Mouse (Mus musculus) embryonic facial prominence, embryonic 13.5 days (tissue): ENCODE measurements around the gene Pde4d. TPM values are rescaled to one million over a fixed set of nuclear protein-coding genes. Genes with fewer than 3 reads are reported as not detected.

ENCODE experiments used
- ATAC-seq: fragments of 200-750 bp; cut with Nextera tagmentation; 2 replicates; pipeline ENCODE4 v1.8.0; 2017; ENCODE audit warnings: low read depth; ENCODE audit not compliant: insufficient number of reproducible peaks, insufficient read depth, low FRiP score, low TSS enrichment
- H3K27ac ChIP-seq: fragments of 300-500 bp; sonication (generic); 2 replicates; pipeline ENCODE4 v1.5.1; 2015; ENCODE audit warnings: moderate library complexity, mild to moderate bottlenecking, inconsistent platforms
- H3K27me3 ChIP-seq: fragments of 300-500 bp; sonication (generic); 2 replicates; pipeline ENCODE4 v1.6.1; 2015; ENCODE audit warnings: mild to moderate bottlenecking, inconsistent platforms
- H3K36me3 ChIP-seq: fragments of 300-500 bp; sonication (generic); 2 replicates; pipeline ENCODE4 v1.6.1; 2015; ENCODE audit warnings: mild to moderate bottlenecking, inconsistent platforms
- H3K4me1 ChIP-seq: fragments of 300-500 bp; sonication (generic); 2 replicates; pipeline ENCODE4 v1.6.1; 2015; ENCODE audit warnings: inconsistent platforms
- H3K4me2 ChIP-seq: fragments of 300-500 bp; sonication (generic); 2 replicates; pipeline ENCODE4 v1.6.1; 2015; ENCODE audit warnings: moderate library complexity, mild to moderate bottlenecking, inconsistent platforms
- H3K4me3 ChIP-seq: fragments of 300-500 bp; sonication (generic); 2 replicates; pipeline ENCODE4 v1.5.1; 2015; ENCODE audit warnings: mild to moderate bottlenecking, inconsistent platforms
- H3K9ac ChIP-seq: fragments of 300-500 bp; sonication (generic); 2 replicates; pipeline ENCODE4 v1.6.1; 2015; ENCODE audit warnings: mild to moderate bottlenecking, inconsistent platforms
- H3K9me3 ChIP-seq: fragments of 300-500 bp; sonication (generic); 2 replicates; pipeline ENCODE4 v1.6.1; 2016; ENCODE audit warnings: inconsistent platforms
- WGBS: fragments of 180-500 bp; shearing (Covaris S2); methylation state at CpG from one replicate; pipeline ENCODE4 v1.1.7; 2015; ENCODE audit warnings: mixed read lengths; 5-methylcytosine and 5-hydroxymethylcytosine counted together
- polyA plus RNA-seq: library from polyadenylated mRNA; unstranded; fragments of >200 nt; fragmentation: Nextera tagmentation; extraction: Ambion mirVana; gene quantifications from 2 replicates; pipeline ENCODE4 v1.2.1, GENCODE M21; 2015

Gene Pde4d
- polyA plus RNA-seq, 1 experiment from 2014 or later, result 22.9 TPM

GRCm38 (mm10) chr13:109759201-109759600, 1309.5 kb downstream of the Pde4d start:
- H3K36me3 ChIP-seq, result no peaks in the 10 kb centered on the region
- WGBS, result 40% methylated on average over 5 of the region's 5 CpGs
- no peaks in the 10 kb centered on the region for H3K27me3 ChIP-seq
- no peak overlapping the region for H3K4me3 ChIP-seq
- H3K27ac ChIP-seq, result no peak overlapping the region
- no peak overlapping the region for H3K9ac ChIP-seq
- no peaks in the 10 kb centered on the region for H3K9me3 ChIP-seq
- no peak for ATAC-seq
- no peaks in the 10 kb centered on the region for H3K4me1 ChIP-seq
- no peak overlapping the region for H3K4me2 ChIP-seq

GRCm38 (mm10) chr13:109761081-109761480, 1311.3 kb downstream of the Pde4d start:
- H3K4me1 ChIP-seq, result no peaks in the 10 kb centered on the region
- H3K9me3 ChIP-seq, result no peaks in the 10 kb centered on the region
- H3K9ac ChIP-seq, result no peak overlapping the region
- 76% methylated on average over 13 of the region's 13 CpGs for WGBS
- H3K36me3 ChIP-seq, result no peaks in the 10 kb centered on the region
- no peak for ATAC-seq
- H3K4me3 ChIP-seq, result no peak overlapping the region
- no peaks in the 10 kb centered on the region for H3K27me3 ChIP-seq
- no peak overlapping the region for H3K27ac ChIP-seq
- H3K4me2 ChIP-seq, result no peak overlapping the region

- H3K4me1 ChIP-seq, result peaks cover 13% of the 10 kb centered on the region; the same call in 1 of the 2 replicates
- no peak overlapping the region for H3K4me2 ChIP-seq
- no peak for ATAC-seq
- no peaks in the 10 kb centered on the region for H3K27me3 ChIP-seq
- WGBS, result 49% methylated on average over 7 of the region's 7 CpGs
- H3K4me3 ChIP-seq, result no peak overlapping the region
- H3K27ac ChIP-seq, result no peak overlapping the region
- H3K36me3 ChIP-seq, result 0 out of 2 replicates have a peak, but pooled peaks cover 3% of the 10 kb centered on the region
- no peaks in the 10 kb centered on the region for H3K9me3 ChIP-seq
- no peak overlapping the region for H3K9ac ChIP-seq
Measured at GRCm38 (mm10) chr13:109774791-109775190, 1325.0 kb downstream of the Pde4d start.

GRCm38 (mm10) chr13:109775197-109775596, 1325.4 kb downstream of the Pde4d start:
- H3K4me3 ChIP-seq, result no peak overlapping the region
- H3K36me3 ChIP-seq, result no peaks in the 10 kb centered on the region
- ATAC-seq, result no peak
- WGBS, result 21% methylated on average over 5 of the region's 5 CpGs
- H3K27ac ChIP-seq, result no peak overlapping the region
- H3K9me3 ChIP-seq, result no peaks in the 10 kb centered on the region
- no peak overlapping the region for H3K9ac ChIP-seq
- no peaks in the 10 kb centered on the region for H3K27me3 ChIP-seq
- H3K4me2 ChIP-seq, result no peak overlapping the region
- H3K4me1 ChIP-seq, result peaks cover 13% of the 10 kb centered on the region; the same call in 1 of the 2 replicates

- H3K27me3 ChIP-seq, result no peaks in the 10 kb centered on the region
- peak overlapping the region; percentile 25 for H3K4me3 ChIP-seq
- H3K9me3 ChIP-seq, result no peaks in the 10 kb centered on the region
- peak overlapping the region; percentile 62 for H3K4me2 ChIP-seq
- H3K36me3 ChIP-seq, result no peaks in the 10 kb centered on the region
- 0 out of 2 replicates have a peak, but pooled peaks have one; percentile 85 for ATAC-seq
- no peak overlapping the region for H3K27ac ChIP-seq
- peaks cover 13% of the 10 kb centered on the region; the same call in 1 of the 2 replicates for H3K4me1 ChIP-seq
- H3K9ac ChIP-seq, result peak overlapping the region; percentile 63
- WGBS, result 1% methylated on average over 11 of the region's 11 CpGs
Measured at GRCm38 (mm10) chr13:109776116-109776515, 1326.4 kb downstream of the Pde4d start.

- peaks cover 13% of the 10 kb centered on the region; the same call in 1 of the 2 replicates for H3K4me1 ChIP-seq
- H3K9me3 ChIP-seq, result no peaks in the 10 kb centered on the region
- ATAC-seq, result no peak
- H3K36me3 ChIP-seq, result no peaks in the 10 kb centered on the region
- H3K27me3 ChIP-seq, result no peaks in the 10 kb centered on the region
- 20% methylated on average over 3 of the region's 3 CpGs for WGBS
- H3K4me3 ChIP-seq, result no peak overlapping the region
- H3K27ac ChIP-seq, result no peak overlapping the region
- H3K9ac ChIP-seq, result no peak overlapping the region
- H3K4me2 ChIP-seq, result no peak overlapping the region
Measured at GRCm38 (mm10) chr13:109776995-109777394, 1327.2 kb downstream of the Pde4d start.

- 80% methylated on average over 5 of the region's 5 CpGs for WGBS
- Histone ChIP-seq H3K27ac (no peak overlapping the region), H3K36me3 (no peaks in the 10 kb centered on the region), H3K4me1 (peaks cover 13% of the 10 kb centered on the region; the same call in 1 of the 2 replicates), H3K9me3 (no peaks in the 10 kb centered on the region), H3K9ac (no peak overlapping the region), H3K27me3 (no peaks in the 10 kb centered on the region), H3K4me3 (no peak overlapping the region), H3K4me2 (no peak overlapping the region)
- no peak for ATAC-seq
Measured at GRCm38 (mm10) chr13:109777441-109777840, 1327.7 kb downstream of the Pde4d start.

- H3K9me3 ChIP-seq, result no peaks in the 10 kb centered on the region
- H3K4me3 ChIP-seq, result no peak overlapping the region
- ATAC-seq, result no peak
- no peak overlapping the region for H3K4me2 ChIP-seq
- H3K27ac ChIP-seq, result no peak overlapping the region
- peaks cover 13% of the 10 kb centered on the region; the same call in 1 of the 2 replicates for H3K4me1 ChIP-seq
- H3K36me3 ChIP-seq, result no peaks in the 10 kb centered on the region
- H3K9ac ChIP-seq, result no peak overlapping the region
- WGBS, result 42% methylated on average over 9 of the region's 9 CpGs
- H3K27me3 ChIP-seq, result no peaks in the 10 kb centered on the region
Measured at GRCm38 (mm10) chr13:109778297-109778835, 1328.6 kb downstream of the Pde4d start.

- no peaks in the 10 kb centered on the region for H3K27me3 ChIP-seq
- H3K4me2 ChIP-seq, result no peak overlapping the region
- H3K9me3 ChIP-seq, result no peaks in the 10 kb centered on the region
- 84% methylated on average over 1 of the region's 1 CpGs for WGBS
- peaks cover 8% of the 10 kb centered on the region; the same call in 1 of the 2 replicates for H3K4me1 ChIP-seq
- no peak for ATAC-seq
- H3K4me3 ChIP-seq, result no peak overlapping the region
- no peaks in the 10 kb centered on the region for H3K36me3 ChIP-seq
- no peak overlapping the region for H3K9ac ChIP-seq
- no peak overlapping the region for H3K27ac ChIP-seq
Measured at GRCm38 (mm10) chr13:109781466-109781865, 1331.7 kb downstream of the Pde4d start.

- peaks cover 18% of the 10 kb centered on the region for H3K4me1 ChIP-seq
- no peak overlapping the region for H3K27ac ChIP-seq
- H3K9me3 ChIP-seq, result no peaks in the 10 kb centered on the region
- H3K4me3 ChIP-seq, result no peak overlapping the region
- 86% methylated on average over 4 of the region's 4 CpGs for WGBS
- H3K4me2 ChIP-seq, result no peak overlapping the region
- no peaks in the 10 kb centered on the region for H3K36me3 ChIP-seq
- H3K27me3 ChIP-seq, result no peaks in the 10 kb centered on the region
- H3K9ac ChIP-seq, result no peak overlapping the region
- ATAC-seq, result no peak
Measured at GRCm38 (mm10) chr13:109788604-109789003, 1338.9 kb downstream of the Pde4d start.

- H3K4me2 ChIP-seq, result no peak overlapping the region
- no peak overlapping the region for H3K27ac ChIP-seq
- H3K27me3 ChIP-seq, result no peaks in the 10 kb centered on the region
- 63% methylated on average over 4 of the region's 4 CpGs for WGBS
- H3K4me1 ChIP-seq, result peaks cover 17% of the 10 kb centered on the region
- H3K4me3 ChIP-seq, result no peak overlapping the region
- H3K9me3 ChIP-seq, result no peaks in the 10 kb centered on the region
- H3K36me3 ChIP-seq, result no peaks in the 10 kb centered on the region
- H3K9ac ChIP-seq, result no peak overlapping the region
- ATAC-seq, result no peak
Measured at GRCm38 (mm10) chr13:109789151-109789550, 1339.4 kb downstream of the Pde4d start.

GRCm38 (mm10) chr13:109790045-109790715, 1340.4 kb downstream of the Pde4d start:
- H3K27ac ChIP-seq, result no peak overlapping the region
- H3K4me1 ChIP-seq, result peaks cover 17% of the 10 kb centered on the region
- WGBS, result 52% methylated on average over 8 of the region's 8 CpGs
- no peaks in the 10 kb centered on the region for H3K9me3 ChIP-seq
- ATAC-seq, result no peak
- no peaks in the 10 kb centered on the region for H3K27me3 ChIP-seq
- H3K4me3 ChIP-seq, result no peak overlapping the region
- H3K36me3 ChIP-seq, result no peaks in the 10 kb centered on the region
- H3K4me2 ChIP-seq, result no peak overlapping the region
- no peak overlapping the region for H3K9ac ChIP-seq
